Mouse (Mus musculus) embryonic facial prominence, embryonic 15.5 days (tissue): ENCODE measurements around the gene Kif3a. TPM values are rescaled to one million over a fixed set of nuclear protein-coding genes. Genes with fewer than 3 reads are reported as not detected.

ENCODE experiments used
- ATAC-seq: fragments of 200-750 bp; cut with Nextera tagmentation; 2 replicates; pipeline ENCODE4 v1.8.0; 2017; ENCODE audit warnings: low read depth, moderate TSS enrichment; ENCODE audit not compliant: insufficient number of reproducible peaks, low FRiP score, low TSS enrichment
- H3K27ac ChIP-seq: fragments of 300-500 bp; sonication (generic); replicated peaks from 2 replicates; pipeline ENCODE4 v1.5.1; 2015; ENCODE audit warnings: mild to moderate bottlenecking, inconsistent platforms
- H3K27me3 ChIP-seq: fragments of 300-500 bp; sonication (generic); 2 replicates; pipeline ENCODE4 v1.6.1; 2015; ENCODE audit warnings: inconsistent platforms
- H3K36me3 ChIP-seq: fragments of 300-500 bp; sonication (generic); 2 replicates; pipeline ENCODE4 v1.6.1; 2015; ENCODE audit warnings: mild to moderate bottlenecking, inconsistent platforms
- H3K4me1 ChIP-seq: fragments of 300-500 bp; sonication (generic); 2 replicates; pipeline ENCODE4 v1.6.1; 2015; ENCODE audit warnings: inconsistent platforms
- H3K4me2 ChIP-seq: fragments of 300-500 bp; sonication (generic); replicated peaks from 2 replicates; pipeline ENCODE4 v1.6.1; 2015; ENCODE audit warnings: mild to moderate bottlenecking, inconsistent platforms
- H3K4me3 ChIP-seq: fragments of 300-500 bp; sonication (generic); replicated peaks from 2 replicates; pipeline ENCODE4 v1.5.1; 2015; ENCODE audit warnings: mild to moderate bottlenecking, inconsistent platforms
- H3K9ac ChIP-seq: fragments of 300-500 bp; sonication (generic); 2 replicates; pipeline ENCODE4 v1.6.1; 2015; ENCODE audit warnings: inconsistent platforms
- H3K9me3 ChIP-seq: fragments of 300-500 bp; sonication (generic); replicated peaks from 2 replicates; pipeline ENCODE4 v1.6.1; 2016; ENCODE audit warnings: inconsistent platforms
- WGBS: fragments of 180-500 bp; shearing (Covaris S2); methylation state at CpG from one replicate; pipeline ENCODE4 v1.1.7; 2015; 5-methylcytosine and 5-hydroxymethylcytosine counted together
- polyA plus RNA-seq: library from polyadenylated mRNA; unstranded; fragments of >200 nt; fragmentation: Nextera tagmentation; extraction: Ambion mirVana; gene quantifications from 2 replicates; pipeline ENCODE4 v1.2.1, GENCODE M21; 2015

Kif3a gene
- polyA plus RNA-seq, 1 experiment from 2014 or later: 92.0 TPM

DNA sequence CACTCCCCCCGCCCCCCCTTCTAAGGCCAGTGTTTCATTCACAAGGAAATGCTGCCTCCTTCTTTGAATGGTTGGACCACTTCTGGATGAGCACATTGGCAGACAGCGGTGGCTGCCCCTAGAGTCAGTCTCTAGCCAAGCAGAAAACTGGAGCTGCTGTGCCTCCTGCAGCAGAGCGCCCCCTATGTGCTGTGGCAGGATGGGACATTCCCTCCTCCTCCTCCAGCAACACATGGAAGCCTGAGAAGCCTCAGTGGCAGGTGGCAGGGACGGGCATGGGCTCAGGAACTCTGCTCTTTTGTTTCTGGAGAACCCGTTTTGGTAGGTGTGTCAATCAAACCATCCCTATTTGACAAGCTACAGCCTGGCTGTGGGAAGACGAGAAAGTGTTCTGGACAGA, 42.3 kb upstream of the Kif3a start:
- Histone ChIP-seq H3K9me3 (no peaks in the 10 kb centered on the region), H3K9ac (no peak overlapping the region), H3K27ac (no peak overlapping the region), H3K4me3 (no peak overlapping the region), H3K27me3 (no peaks in the 10 kb centered on the region), H3K4me2 (no peak overlapping the region), H3K4me1 (peaks cover 79% of the 10 kb centered on the region), H3K36me3 (no peaks in the 10 kb centered on the region)
- ATAC-seq: no peak
- WGBS: 62% methylated on average over 6 of the region's 6 CpGs

GRCm38 (mm10) chr11:53525461-53525860, 41.7 kb upstream of the Kif3a start:
- 52% methylated on average over 4 of the region's 4 CpGs for WGBS
- no peak overlapping the region for H3K9ac ChIP-seq
- H3K4me2 ChIP-seq: no peak overlapping the region
- H3K36me3 ChIP-seq: no peaks in the 10 kb centered on the region
- no peak for ATAC-seq
- no peaks in the 10 kb centered on the region for H3K27me3 ChIP-seq
- no peak overlapping the region for H3K27ac ChIP-seq
- no peaks in the 10 kb centered on the region for H3K9me3 ChIP-seq
- no peak overlapping the region for H3K4me3 ChIP-seq
- H3K4me1 ChIP-seq: peaks cover 79% of the 10 kb centered on the region

DNA sequence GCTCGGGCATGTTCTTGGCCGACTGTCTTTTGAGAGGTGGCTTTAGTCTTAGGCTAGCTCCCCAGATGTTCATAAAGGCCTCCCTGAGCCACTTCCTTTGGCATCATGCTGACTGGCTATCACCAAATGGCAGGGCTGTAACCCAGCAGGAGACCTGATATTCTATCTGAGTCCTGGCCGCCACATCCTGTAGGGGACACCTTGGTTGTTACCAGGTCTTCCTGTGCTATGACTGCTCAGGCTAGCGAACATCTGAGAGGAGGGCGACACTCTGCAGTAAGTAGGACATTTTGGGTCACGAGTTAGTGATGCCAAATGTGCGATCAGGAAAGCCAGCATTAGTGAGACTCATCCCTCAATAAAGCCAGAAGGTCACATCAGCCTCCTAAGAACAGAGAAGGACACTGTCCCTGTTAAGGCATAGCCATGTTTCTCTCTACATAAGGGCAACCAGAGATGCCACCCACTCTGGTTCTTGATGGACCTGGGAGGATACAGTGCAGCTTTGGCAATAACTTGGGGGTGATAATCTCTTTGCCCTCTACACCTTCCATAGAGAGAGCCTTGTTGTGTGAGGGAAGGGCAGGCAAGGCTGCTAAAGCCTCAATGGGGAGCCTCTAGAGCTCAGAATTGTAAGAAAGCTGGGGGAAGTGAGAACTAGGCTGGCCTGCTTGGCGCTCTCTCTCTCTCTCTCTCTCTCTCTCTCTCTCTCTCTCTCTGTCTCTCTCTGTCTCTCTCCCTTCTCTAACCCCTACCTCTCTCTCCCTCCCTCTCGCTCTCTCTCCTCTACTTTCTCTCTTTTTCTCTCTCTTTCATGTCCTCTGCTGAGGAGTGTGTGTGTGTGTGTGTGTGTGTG, 38.6 kb upstream of the Kif3a start:
- no peak for ATAC-seq
- Histone ChIP-seq H3K36me3 (peaks cover 13% of the 10 kb centered on the region), H3K9me3 (no peaks in the 10 kb centered on the region), H3K27me3 (no peaks in the 10 kb centered on the region), H3K4me3 (no peak overlapping the region), H3K27ac (0 out of 2 replicates have a peak overlapping the region, but pooled peaks have one; percentile 28), H3K4me2 (no peak overlapping the region), H3K4me1 (peaks cover 47% of the 10 kb centered on the region), H3K9ac (no peak overlapping the region)
- WGBS: 74% methylated on average over 9 of the region's 9 CpGs

DNA sequence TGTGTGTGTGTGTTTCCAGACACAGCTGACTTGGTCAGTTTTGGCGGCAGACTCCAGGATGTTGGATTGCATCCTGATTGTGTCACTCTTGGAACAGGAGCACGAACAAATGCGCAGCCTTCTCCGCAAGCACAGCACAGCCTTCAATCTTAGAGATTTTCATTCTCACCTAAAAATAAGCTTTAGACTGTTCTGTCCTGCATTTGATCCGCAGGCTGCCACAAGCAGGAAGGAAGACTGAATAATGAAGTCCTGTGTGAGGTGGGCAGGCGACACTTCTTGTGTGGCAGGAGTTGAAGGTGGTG, 38.0 kb upstream of the Kif3a start:
- Histone ChIP-seq H3K27ac (no peak overlapping the region), H3K4me1 (peaks cover 42% of the 10 kb centered on the region)
- no peak for ATAC-seq

DNA sequence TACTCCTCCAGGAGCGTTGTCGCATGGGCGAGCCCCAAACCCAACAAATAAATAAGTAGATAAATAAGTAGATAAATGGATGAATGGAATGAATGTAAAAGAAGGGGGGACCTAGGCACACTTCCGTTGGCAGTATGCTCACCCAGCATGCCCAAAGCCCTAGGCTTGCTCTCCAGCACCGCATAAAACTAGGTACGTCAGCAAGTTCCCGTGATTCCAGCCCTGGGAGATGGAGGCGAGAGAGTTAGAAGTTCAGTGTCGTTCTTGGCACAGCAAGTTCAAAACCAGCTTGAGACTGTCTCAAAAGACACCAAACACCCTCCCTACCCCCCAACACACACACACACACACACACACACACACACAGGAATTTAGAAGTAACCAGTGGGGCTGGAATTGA, 37.2 kb upstream of the Kif3a start:
- H3K27me3 ChIP-seq: no peaks in the 10 kb centered on the region
- 82% methylated on average over 9 of the region's 9 CpGs for whole genome bisulfite sequencing

More for the DNA sequence above, 38.0 kb upstream of the Kif3a start:
- Histone ChIP-seq H3K9ac (no peak overlapping the region), H3K36me3 (peaks cover 18% of the 10 kb centered on the region), H3K27me3 (no peaks in the 10 kb centered on the region), H3K4me3 (no peak overlapping the region), H3K4me2 (no peak overlapping the region), H3K9me3 (no peaks in the 10 kb centered on the region)
- WGBS: 52% methylated on average over 6 of the region's 6 CpGs

GRCm38 (mm10) chr11:53531578-53532230, 35.5 kb upstream of the Kif3a start:
- Histone ChIP-seq H3K4me2 (no peak overlapping the region), H3K4me1 (peaks cover 25% of the 10 kb centered on the region; the same call in 1 of the 2 replicates), H3K36me3 (peaks cover 43% of the 10 kb centered on the region), H3K9me3 (no peaks in the 10 kb centered on the region), H3K9ac (no peak overlapping the region), H3K4me3 (no peak overlapping the region), H3K27ac (no peak overlapping the region), H3K27me3 (no peaks in the 10 kb centered on the region)
- 92% methylated on average over 10 of the region's 10 CpGs for WGBS
- no peak for ATAC-seq

More for the DNA sequence above, 37.2 kb upstream of the Kif3a start:
- peaks cover 34% of the 10 kb centered on the region for H3K4me1 ChIP-seq
- ATAC-seq: no peak
- H3K4me3 ChIP-seq: no peak overlapping the region
- H3K9me3 ChIP-seq: no peaks in the 10 kb centered on the region
- peaks cover 26% of the 10 kb centered on the region for H3K36me3 ChIP-seq
- no peak overlapping the region for H3K4me2 ChIP-seq
- no peak overlapping the region for H3K27ac ChIP-seq
- no peak overlapping the region for H3K9ac ChIP-seq

- ATAC-seq: no peak
- Histone ChIP-seq H3K27me3 (no peaks in the 10 kb centered on the region), H3K9ac (no peak overlapping the region), H3K9me3 (no peaks in the 10 kb centered on the region), H3K4me1 (peaks cover 25% of the 10 kb centered on the region; the same call in 1 of the 2 replicates), H3K4me3 (no peak overlapping the region), H3K4me2 (no peak overlapping the region), H3K27ac (no peak overlapping the region), H3K36me3 (peaks cover 49% of the 10 kb centered on the region)
- 89% methylated on average over 1 of the region's 1 CpGs for WGBS
Measured at GRCm38 (mm10) chr11:53532231-53532620, 35.0 kb upstream of the Kif3a start.

- H3K27ac ChIP-seq: no peak overlapping the region
- H3K36me3 ChIP-seq: peaks cover 67% of the 10 kb centered on the region
- H3K4me1 ChIP-seq: no peaks in the 10 kb centered on the region
- no peak overlapping the region for H3K4me3 ChIP-seq
- no peaks in the 10 kb centered on the region for H3K27me3 ChIP-seq
- ATAC-seq: no peak
- 63% methylated on average over 15 of the region's 15 CpGs for WGBS
- H3K4me2 ChIP-seq: no peak overlapping the region
- no peaks in the 10 kb centered on the region for H3K9me3 ChIP-seq
- no peak overlapping the region for H3K9ac ChIP-seq
Measured at GRCm38 (mm10) chr11:53539002-53539491, 28.1 kb upstream of the Kif3a start.

- no peak for ATAC-seq
- no peaks in the 10 kb centered on the region for H3K27me3 ChIP-seq
- H3K4me3 ChIP-seq: no peak overlapping the region
- H3K27ac ChIP-seq: no peak overlapping the region
- 89% methylated on average over 3 of the region's 3 CpGs for WGBS
- H3K9ac ChIP-seq: no peak overlapping the region
- no peaks in the 10 kb centered on the region for H3K4me1 ChIP-seq
- H3K36me3 ChIP-seq: peaks cover 54% of the 10 kb centered on the region
- no peak overlapping the region for H3K4me2 ChIP-seq
- no peaks in the 10 kb centered on the region for H3K9me3 ChIP-seq
Measured at GRCm38 (mm10) chr11:53540394-53540793, 26.8 kb upstream of the Kif3a start.

- Histone ChIP-seq H3K27me3 (no peaks in the 10 kb centered on the region), H3K4me3 (no peak overlapping the region), H3K36me3 (peaks cover 45% of the 10 kb centered on the region), H3K27ac (no peak overlapping the region), H3K9ac (no peak overlapping the region), H3K4me2 (no peak overlapping the region), H3K9me3 (no peaks in the 10 kb centered on the region), H3K4me1 (no peaks in the 10 kb centered on the region)
- 78% methylated on average over 11 of the region's 11 CpGs for WGBS
- no peak for ATAC-seq
Measured at GRCm38 (mm10) chr11:53541222-53541621, 26.0 kb upstream of the Kif3a start.

- no peak overlapping the region for H3K9ac ChIP-seq
- no peak for ATAC-seq
Measured at GRCm38 (mm10) chr11:53543021-53543420, 24.2 kb upstream of the Kif3a start.

More at GRCm38 (mm10) chr11:53543021-53543420, 24.2 kb upstream of the Kif3a start:
- H3K4me2 ChIP-seq: no peak overlapping the region
- no peaks in the 10 kb centered on the region for H3K27me3 ChIP-seq
- H3K4me3 ChIP-seq: no peak overlapping the region
- H3K27ac ChIP-seq: no peak overlapping the region
- no peaks in the 10 kb centered on the region for H3K9me3 ChIP-seq
- H3K36me3 ChIP-seq: peaks cover 29% of the 10 kb centered on the region
- H3K4me1 ChIP-seq: no peaks in the 10 kb centered on the region
- WGBS: 66% methylated on average over 7 of the region's 7 CpGs
